Mouse (Mus musculus) midbrain, embryonic 14.5 days (tissue): Measurements from ENCODE around the gene Ciao2a. TPM values are rescaled to one million over a fixed set of nuclear protein-coding genes. Genes with fewer than 3 reads are reported as not detected.

ENCODE experiments used
- ATAC-seq: fragments of 200-750 bp; cut with Nextera tagmentation; 2 replicates; pipeline ENCODE4 v1.8.0; 2017; ENCODE audit warnings: moderate number of reproducible peaks, moderate library complexity; ENCODE audit not compliant: low FRiP score, low TSS enrichment
- DNase-seq: peaks from one replicate; pipeline ENCODE4 v3.0.0-alpha.2; 2015
- H3K27ac ChIP-seq: fragments of 300-500 bp; sonication (generic); replicated peaks from 2 replicates; pipeline ENCODE4 v1.5.1; 2014; ENCODE audit warnings: mild to moderate bottlenecking, low read depth, low read length, moderate library complexity
- H3K27me3 ChIP-seq: fragments of 300-500 bp; sonication (generic); 2 replicates; pipeline ENCODE4 v1.6.1; 2014; ENCODE audit warnings: low read length, control low read depth, mixed read lengths; ENCODE audit not compliant: control insufficient read depth, insufficient read depth
- H3K36me3 ChIP-seq: fragments of 300-500 bp; sonication (generic); 2 replicates; pipeline ENCODE4 v1.6.1; 2014; ENCODE audit warnings: low read length, control low read depth; ENCODE audit not compliant: control insufficient read depth, insufficient read depth
- H3K4me1 ChIP-seq: fragments of 300-500 bp; sonication (generic); 2 replicates; pipeline ENCODE4 v1.6.1; 2014; ENCODE audit warnings: mild to moderate bottlenecking, antibody characterized with exemption, low read length, control low read depth; ENCODE audit not compliant: control insufficient read depth, insufficient read depth
- H3K4me2 ChIP-seq: fragments of 300-500 bp; sonication (generic); 2 replicates; pipeline ENCODE4 v1.6.1; 2014; ENCODE audit warnings: mild to moderate bottlenecking, low read length, moderate library complexity
- H3K4me3 ChIP-seq: fragments of 300-500 bp; sonication (generic); replicated peaks from 2 replicates; pipeline ENCODE4 v1.5.1; 2014; ENCODE audit warnings: low read depth, low read length
- H3K9ac ChIP-seq: fragments of 300-500 bp; sonication (generic); replicated peaks from 2 replicates; pipeline ENCODE4 v1.6.1; 2014; ENCODE audit warnings: mild to moderate bottlenecking, low read length, moderate library complexity
- H3K9me3 ChIP-seq: fragments of 300-500 bp; sonication (generic); 2 replicates; pipeline ENCODE4 v1.6.1; 2016; ENCODE audit warnings: low read length, control low read depth, mixed read lengths; ENCODE audit not compliant: control insufficient read depth
- WGBS: fragments of 180-500 bp; shearing (Covaris S2); extraction: QIAGEN DNeasy Blood & Tissue Kit; methylation state at CpG from one replicate; pipeline ENCODE4 v1.1.7; 2014; 5-methylcytosine and 5-hydroxymethylcytosine counted together
- polyA plus RNA-seq: library from polyadenylated mRNA; unstranded; fragments of >200 nt; fragmentation: Nextera tagmentation; extraction: Ambion mirVana; gene quantifications from 2 replicates; pipeline ENCODE4 v1.2.1, GENCODE M21; 2014

Ciao2a gene
- polyA plus RNA-seq, 1 experiment from 2014 or later, result 76.2 TPM

- Histone ChIP-seq H3K4me2 (no peak overlapping the region), H3K4me3 (no peak overlapping the region), H3K27me3 (no peaks in the 10 kb centered on the region), H3K4me1 (no peaks in the 10 kb centered on the region), H3K9me3 (no peaks in the 10 kb centered on the region), H3K27ac (no peak overlapping the region), H3K9ac (no peak overlapping the region), H3K36me3 (peaks cover 32% of the 10 kb centered on the region)
- DNase-seq (no peak), ATAC-seq (no peak)
- 81% methylated on average over 1 of the region's 1 CpGs for WGBS
These were observed 15.9 kb downstream of the Ciao2a start for GRCm38 (mm10) chr9:66142265-66142664.

- no peak overlapping the region for H3K9ac ChIP-seq
- peaks cover 15% of the 10 kb centered on the region for H3K36me3 ChIP-seq
- no peaks in the 10 kb centered on the region for H3K9me3 ChIP-seq
- whole genome bisulfite sequencing, result 6% methylated on average over 6 of the region's 6 CpGs
- no peak overlapping the region for H3K4me3 ChIP-seq
- H3K27me3 ChIP-seq, result no peaks in the 10 kb centered on the region
- ATAC-seq (no peak; the same call in 1 of the 2 replicates), DNase-seq (peak; percentile 93)
- no peak overlapping the region for H3K27ac ChIP-seq
- H3K4me1 ChIP-seq, result no peaks in the 10 kb centered on the region
- H3K4me2 ChIP-seq, result no peak overlapping the region
These were observed 17.8 kb downstream of the Ciao2a start for GRCm38 (mm10) chr9:66144248-66144647.

DNA sequence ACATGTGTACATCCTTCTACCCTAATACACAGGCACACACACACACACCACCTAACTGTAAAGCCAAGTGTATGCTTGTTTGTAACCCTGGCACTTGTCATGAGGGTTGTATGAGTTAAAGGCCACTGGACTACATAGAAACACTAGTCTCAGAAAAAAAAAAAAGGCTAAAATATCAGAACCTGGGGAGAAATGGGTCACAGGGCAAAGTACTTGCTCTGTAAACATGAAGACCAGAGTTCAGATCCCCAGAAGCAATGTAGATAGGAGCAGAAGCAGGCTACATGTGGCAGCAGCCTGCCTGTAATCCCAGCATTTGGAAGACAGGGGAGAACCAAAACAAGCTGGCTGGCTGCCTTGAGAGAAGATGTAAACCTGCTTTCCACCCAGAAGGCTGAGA is 19.7 kb downstream of the Ciao2a start:
- H3K27ac ChIP-seq, result no peak overlapping the region
- no peak overlapping the region for H3K9ac ChIP-seq
- H3K27me3 ChIP-seq, result no peaks in the 10 kb centered on the region
- H3K9me3 ChIP-seq, result no peaks in the 10 kb centered on the region
- H3K4me2 ChIP-seq, result no peak overlapping the region
- ATAC-seq, result no peak
- DNase-seq, result no peak
- H3K36me3 ChIP-seq, result no peaks in the 10 kb centered on the region
- H3K4me3 ChIP-seq, result no peak overlapping the region
- H3K4me1 ChIP-seq, result no peaks in the 10 kb centered on the region

DNA sequence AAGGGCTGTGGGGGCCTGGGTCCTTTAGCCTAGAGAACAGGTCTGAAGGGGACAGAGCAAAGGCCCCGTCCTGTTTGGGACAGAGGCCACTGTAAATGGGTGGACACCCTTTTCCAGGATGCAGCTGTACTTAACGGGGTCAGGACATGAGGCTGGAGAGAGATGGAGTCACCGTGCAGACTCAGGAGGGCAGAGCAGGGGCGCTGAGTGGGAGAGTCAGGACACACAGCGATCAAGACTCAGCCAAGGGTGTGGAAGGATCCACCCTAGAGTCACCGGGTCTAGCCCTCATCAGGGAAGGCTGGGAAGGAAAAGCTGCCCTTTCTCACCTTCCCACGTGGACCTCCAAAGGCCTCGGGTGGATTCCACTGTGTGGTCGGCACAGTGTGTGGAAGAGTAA is 25.6 kb downstream of the Ciao2a start:
- Histone ChIP-seq H3K9ac (no peak overlapping the region), H3K36me3 (no peaks in the 10 kb centered on the region), H3K27ac (no peak overlapping the region), H3K4me2 (no peak overlapping the region), H3K4me3 (no peak overlapping the region), H3K27me3 (no peaks in the 10 kb centered on the region), H3K9me3 (no peaks in the 10 kb centered on the region), H3K4me1 (no peaks in the 10 kb centered on the region)
- ATAC-seq, result no peak
- DNase-seq, result no peak
- WGBS, result 75% methylated on average over 9 of the region's 9 CpGs

- H3K4me3 ChIP-seq, result no peak overlapping the region
- no peak for ATAC-seq
- no peaks in the 10 kb centered on the region for H3K9me3 ChIP-seq
- H3K4me1 ChIP-seq, result no peaks in the 10 kb centered on the region
- H3K9ac ChIP-seq, result no peak overlapping the region
- no peak for DNase-seq
- 90% methylated on average over 6 of the region's 6 CpGs for WGBS
- peaks cover 9% of the 10 kb centered on the region for H3K27me3 ChIP-seq
- no peak overlapping the region for H3K4me2 ChIP-seq
- H3K36me3 ChIP-seq, result no peaks in the 10 kb centered on the region
- H3K27ac ChIP-seq, result no peak overlapping the region
These were observed 27.2 kb downstream of the Ciao2a start for GRCm38 (mm10) chr9:66153594-66153993.

- Histone ChIP-seq H3K9me3 (no peaks in the 10 kb centered on the region), H3K4me1 (no peaks in the 10 kb centered on the region), H3K4me2 (no peak overlapping the region), H3K36me3 (no peaks in the 10 kb centered on the region), H3K9ac (no peak overlapping the region), H3K27me3 (peaks cover 13% of the 10 kb centered on the region), H3K4me3 (no peak overlapping the region), H3K27ac (no peak overlapping the region)
- no peak for DNase-seq
- 94% methylated on average over 9 of the region's 9 CpGs for WGBS
- no peak for ATAC-seq
These were observed 27.6 kb downstream of the Ciao2a start for GRCm38 (mm10) chr9:66154013-66154412.

GRCm38 (mm10) chr9:66155534-66155933 is 29.1 kb downstream of the Ciao2a start:
- Histone ChIP-seq H3K27me3 (peaks cover 18% of the 10 kb centered on the region), H3K9ac (no peak overlapping the region), H3K4me1 (no peaks in the 10 kb centered on the region), H3K4me3 (no peak overlapping the region), H3K36me3 (no peaks in the 10 kb centered on the region), H3K27ac (no peak overlapping the region), H3K9me3 (no peaks in the 10 kb centered on the region), H3K4me2 (no peak overlapping the region)
- WGBS, result 74% methylated on average over 1 of the region's 1 CpGs
- ATAC-seq (no peak), DNase-seq (no peak)

DNA sequence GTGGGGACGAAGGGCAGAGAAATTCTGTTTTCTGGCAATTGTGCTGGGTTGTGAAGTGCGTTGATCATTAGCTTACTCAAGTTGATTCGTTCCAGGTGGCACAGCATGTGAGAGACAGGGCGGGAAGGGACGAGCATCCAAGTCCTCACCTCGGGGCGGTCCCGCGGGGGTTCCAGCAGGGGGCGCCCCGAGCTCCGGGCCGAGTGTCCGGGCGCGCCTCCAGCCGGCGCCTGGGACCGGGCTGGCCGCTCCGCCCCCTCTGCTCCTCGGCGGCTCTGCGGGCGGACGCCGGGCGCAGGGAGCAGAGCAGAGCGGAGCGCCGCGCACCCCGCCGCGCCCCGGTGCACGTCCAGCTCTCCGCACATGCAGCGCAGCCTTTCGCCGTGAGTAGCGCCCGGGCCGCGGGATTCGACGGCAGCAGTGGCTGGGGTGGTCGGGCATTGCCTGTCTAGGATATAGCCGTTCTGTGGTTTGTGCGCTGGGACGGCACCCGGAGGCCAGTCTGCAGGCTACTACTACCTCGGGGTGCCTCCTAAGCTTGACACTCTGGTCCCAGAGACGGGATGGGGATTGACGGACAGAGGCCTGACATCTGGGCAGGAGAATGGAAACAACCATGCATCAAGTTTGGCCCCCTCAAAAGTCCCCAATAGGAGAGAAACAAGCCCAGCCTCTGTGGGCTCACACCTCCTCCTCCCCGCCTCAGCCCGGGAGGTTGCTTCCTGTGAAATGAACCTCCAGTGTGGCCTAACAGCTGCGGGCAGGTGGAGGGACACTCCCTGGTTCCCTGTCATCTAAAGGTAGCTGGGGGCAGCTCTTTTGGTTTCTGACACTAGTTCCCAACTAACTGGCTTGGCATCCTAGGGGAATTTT is 31.8 kb downstream of the Ciao2a start, which contains the start of gene Dapk2:
Gene Dapk2, plus strand, starts transcription at position 266 of the 873 bp plus-strand sequence.
- Histone ChIP-seq H3K9me3 (no peaks in the 10 kb centered on the region), H3K27ac (no peak within 1 kb of the TSS), H3K36me3 (no peaks in the 10 kb centered on the region), H3K4me2 (peak within 1 kb of the TSS; percentile 50), H3K4me3 (peak within 1 kb of the TSS; percentile 28), H3K9ac (no peak within 1 kb of the TSS), H3K4me1 (no peaks in the 10 kb centered on the region), H3K27me3 (peaks cover 18% of the 10 kb centered on the region)
- 4% methylated on average over 58 of the region's 58 CpGs for WGBS
- DNase-seq (peak; percentile 77), ATAC-seq (no peak)

GRCm38 (mm10) chr9:66158885-66159430 is 32.5 kb downstream of the Ciao2a start:
- DNase-seq (no peak), ATAC-seq (no peak)
- 84% methylated on average over 6 of the region's 6 CpGs for WGBS
- no peak overlapping the region for H3K9ac ChIP-seq
- peaks cover 18% of the 10 kb centered on the region for H3K27me3 ChIP-seq
- H3K4me1 ChIP-seq, result no peaks in the 10 kb centered on the region
- no peak overlapping the region for H3K4me2 ChIP-seq
- no peaks in the 10 kb centered on the region for H3K36me3 ChIP-seq
- H3K9me3 ChIP-seq, result no peaks in the 10 kb centered on the region
- no peak overlapping the region for H3K4me3 ChIP-seq
- no peak overlapping the region for H3K27ac ChIP-seq
